Mouse (Mus musculus): ENCODE results near the gene Nsrp1. TPM values are rescaled to one million over a fixed set of nuclear protein-coding genes. Genes with fewer than 3 reads are reported as not detected.

Gene Nsrp1
- total and polyA plus RNA-seq, 2 experiments: 0.75 to 3.7 TPM

DNA sequence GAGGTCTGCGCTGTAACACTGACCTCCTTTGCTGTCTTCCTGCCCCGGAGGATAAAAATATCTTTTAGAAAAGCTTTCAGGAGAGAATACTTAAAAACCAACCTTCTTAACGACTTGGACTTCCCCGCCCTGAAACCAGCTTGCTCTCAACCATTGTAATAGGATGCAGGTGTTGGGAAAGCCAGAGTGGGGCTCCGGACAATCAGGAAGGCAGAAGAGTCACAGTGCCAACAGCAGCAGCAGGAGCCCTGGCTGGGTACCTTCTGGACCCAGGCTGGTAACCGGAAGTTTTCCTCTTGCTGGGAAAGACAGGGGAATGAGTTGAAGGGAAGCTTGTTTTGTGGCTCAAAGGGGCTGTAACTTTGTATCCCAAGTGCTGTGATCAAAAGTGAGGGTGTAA lies 71.6 kb downstream of the Nsrp1 start:
- Histone ChIP-seq H3K36me3 (ENCODE audit: control insufficient read depth, insufficient read depth, low read length) (no peaks in the 10 kb centered on the region), H3K27ac (replicated peaks; ENCODE audit: insufficient read depth, low read depth, low read length) (no peak overlapping the region), H3K9ac (ENCODE audit: low read depth, low read length) (no peak overlapping the region), H3K27me3 (ENCODE audit: control insufficient read depth, insufficient read depth, low read length) (no peaks in the 10 kb centered on the region), H3K79me2 (ENCODE audit: control insufficient read depth, insufficient read depth, low read length) (no peaks in the 10 kb centered on the region), H3K4me1 (ENCODE audit: control insufficient read depth, insufficient read depth, low read length) (peaks cover 10% of the 10 kb centered on the region), H3K4me3 (ENCODE audit: insufficient read depth, low read depth, low read length) (no peak overlapping the region)
- TF ChIP-seq POLR2A (IDR thresholded peaks at IDR 0.05; ENCODE audit: extremely low read depth, insufficient read depth, low read length) (no peak), CTCF (IDR thresholded peaks at IDR 0.05; ENCODE audit: low read depth, low read length) (no peak)
- DNase-seq (ENCODE audit: extremely low read depth, low read depth, low spot score): no peak
- 54% methylated on average over 6 of the region's 6 CpGs for WGBS

DNA sequence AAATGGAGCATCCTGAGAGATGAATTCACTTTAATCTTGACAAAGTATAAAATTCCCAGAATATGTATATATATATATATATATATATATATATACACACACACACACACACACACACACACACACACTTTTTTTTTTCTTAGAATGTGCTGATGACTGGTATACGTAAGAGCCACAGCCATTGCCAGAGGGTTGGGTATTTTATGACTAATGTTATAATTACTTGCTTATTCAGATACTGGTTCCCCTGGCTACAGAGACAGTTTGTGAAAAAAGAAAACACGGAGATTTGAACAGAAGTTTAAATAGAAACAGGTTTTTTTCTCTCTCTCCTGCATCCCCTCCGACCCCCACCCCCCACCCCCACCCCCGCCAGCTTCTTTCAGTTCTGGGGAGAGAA lies 72.4 kb downstream of the Nsrp1 start:
- Histone ChIP-seq H3K9ac (ENCODE audit: low read depth, low read length) (no peak overlapping the region), H3K27me3 (ENCODE audit: control insufficient read depth, insufficient read depth, low read length) (no peaks in the 10 kb centered on the region), H3K79me2 (ENCODE audit: control insufficient read depth, insufficient read depth, low read length) (no peaks in the 10 kb centered on the region), H3K4me1 (ENCODE audit: control insufficient read depth, insufficient read depth, low read length) (peaks cover 4% of the 10 kb centered on the region; the same call in 1 of the 2 replicates), H3K27ac (replicated peaks; ENCODE audit: insufficient read depth, low read depth, low read length) (no peak overlapping the region), H3K36me3 (ENCODE audit: control insufficient read depth, insufficient read depth, low read length) (no peaks in the 10 kb centered on the region), H3K4me3 (ENCODE audit: insufficient read depth, low read depth, low read length) (no peak overlapping the region)
- no peak for DNase-seq (ENCODE audit: extremely low read depth, low read depth, low spot score)
- 63% methylated on average over 4 of the region's 4 CpGs for WGBS
- TF ChIP-seq POLR2A (IDR thresholded peaks at IDR 0.05; ENCODE audit: extremely low read depth, insufficient read depth, low read length) (no peak), CTCF (IDR thresholded peaks at IDR 0.05; ENCODE audit: low read depth, low read length) (no peak)

DNA sequence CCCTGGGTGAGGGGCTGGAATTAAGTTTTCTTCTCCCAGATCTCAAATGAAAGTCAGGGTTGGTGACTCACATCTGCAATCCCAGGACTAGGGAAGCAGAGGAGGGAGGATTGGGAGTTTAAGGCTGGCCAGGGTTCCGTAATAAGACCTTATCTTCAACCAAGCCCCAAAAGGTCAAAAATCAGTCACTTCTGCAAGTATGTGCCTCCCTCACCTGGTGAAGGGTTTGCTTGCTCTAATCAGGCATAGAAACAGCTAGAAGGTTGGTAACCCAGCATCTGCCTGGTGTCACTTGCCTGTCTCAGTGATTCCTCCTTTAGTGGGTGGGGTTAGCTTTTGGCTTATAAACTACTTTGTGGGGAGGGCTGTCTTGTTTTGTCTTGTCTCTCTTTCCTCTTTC lies 75.9 kb downstream of the Nsrp1 start:
- Histone ChIP-seq H3K4me3 (ENCODE audit: insufficient read depth, low read depth, low read length) (no peak overlapping the region), H3K27ac (replicated peaks; ENCODE audit: insufficient read depth, low read depth, low read length) (no peak overlapping the region), H3K27me3 (ENCODE audit: control insufficient read depth, insufficient read depth, low read length) (peaks cover 10% of the 10 kb centered on the region), H3K9ac (ENCODE audit: low read depth, low read length) (no peak overlapping the region), H3K79me2 (ENCODE audit: control insufficient read depth, insufficient read depth, low read length) (no peaks in the 10 kb centered on the region), H3K4me1 (ENCODE audit: control insufficient read depth, insufficient read depth, low read length) (peaks cover 3% of the 10 kb centered on the region; the same call in 1 of the 2 replicates), H3K36me3 (ENCODE audit: control insufficient read depth, insufficient read depth, low read length) (no peaks in the 10 kb centered on the region)
- no peak for DNase-seq (ENCODE audit: extremely low read depth, low read depth, low spot score)
- WGBS: 84% methylated on average over 1 of the region's 1 CpGs
- TF ChIP-seq POLR2A (IDR thresholded peaks at IDR 0.05; ENCODE audit: extremely low read depth, insufficient read depth, low read length) (no peak), CTCF (IDR thresholded peaks at IDR 0.05; ENCODE audit: low read depth, low read length) (no peak)

DNA sequence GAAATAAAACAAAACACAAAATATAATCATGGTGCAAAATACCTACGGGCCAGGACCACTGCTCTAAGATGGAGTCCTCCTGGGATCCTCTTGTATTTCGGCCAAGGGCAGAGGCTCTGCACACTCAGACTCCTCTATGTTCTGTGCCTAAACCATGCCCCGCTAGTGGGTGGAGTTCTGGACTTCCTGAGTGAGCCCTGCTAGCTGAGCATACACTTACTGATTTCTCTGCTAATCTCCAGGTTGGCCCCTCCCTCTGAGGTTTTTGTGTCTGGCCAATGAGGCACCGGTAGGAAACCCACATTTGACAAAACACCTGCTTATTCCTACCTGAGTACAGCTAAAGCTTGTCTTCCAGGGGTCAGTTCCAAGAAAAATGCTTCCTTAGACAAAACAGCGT lies 77.5 kb downstream of the Nsrp1 start:
- TF ChIP-seq POLR2A (IDR thresholded peaks at IDR 0.05; ENCODE audit: extremely low read depth, insufficient read depth, low read length) (no peak), CTCF (IDR thresholded peaks at IDR 0.05; ENCODE audit: low read depth, low read length) (no peak)

DNA sequence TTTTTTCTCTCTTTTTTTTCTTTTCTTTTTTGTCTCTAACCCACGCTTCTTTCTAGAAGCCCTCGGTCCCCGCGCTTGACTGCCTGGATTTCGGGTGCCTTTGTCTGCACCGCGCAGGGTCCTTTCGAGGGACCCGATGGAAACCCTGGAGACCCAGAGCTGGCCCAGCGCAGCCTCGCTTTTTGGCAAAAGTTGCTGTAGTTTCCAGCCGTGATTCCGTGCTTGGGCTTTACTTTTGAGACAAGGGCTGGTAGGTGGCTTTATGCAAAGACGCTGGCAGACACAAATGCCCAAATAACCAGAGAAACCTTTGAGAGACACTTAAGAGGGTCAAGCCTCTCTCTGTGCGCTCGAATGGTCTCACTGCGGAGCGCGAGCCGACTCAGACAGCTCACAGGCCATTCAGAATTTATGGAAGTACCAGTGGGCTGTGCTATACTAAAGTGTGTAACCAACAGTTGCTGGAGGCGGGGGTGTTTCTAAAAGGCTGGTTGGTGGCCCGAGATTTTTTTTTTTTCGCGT lies 79.5 kb downstream of the Nsrp1 start:
- Histone ChIP-seq H3K36me3 (ENCODE audit: control insufficient read depth, insufficient read depth, low read length) (no peaks in the 10 kb centered on the region), H3K4me3 (ENCODE audit: insufficient read depth, low read depth, low read length) (no peak overlapping the region), H3K27ac (replicated peaks; ENCODE audit: insufficient read depth, low read depth, low read length) (no peak overlapping the region), H3K4me1 (ENCODE audit: control insufficient read depth, insufficient read depth, low read length) (peaks cover 3% of the 10 kb centered on the region; the same call in 1 of the 2 replicates), H3K79me2 (ENCODE audit: control insufficient read depth, insufficient read depth, low read length) (no peaks in the 10 kb centered on the region), H3K9ac (ENCODE audit: low read depth, low read length) (no peak overlapping the region), H3K27me3 (ENCODE audit: control insufficient read depth, insufficient read depth, low read length) (peaks cover 10% of the 10 kb centered on the region)
- DNase-seq (ENCODE audit: extremely low read depth, low read depth, low spot score): no peak
- TF ChIP-seq CTCF (IDR thresholded peaks at IDR 0.05; ENCODE audit: low read depth, low read length) (no peak), POLR2A (IDR thresholded peaks at IDR 0.05; ENCODE audit: extremely low read depth, insufficient read depth, low read length) (no peak)
- WGBS: 20% methylated on average over 24 of the region's 24 CpGs

More for the DNA sequence above, 77.5 kb downstream of the Nsrp1 start:
- H3K4me1 ChIP-seq (ENCODE audit: control insufficient read depth, insufficient read depth, low read length): peaks cover 3% of the 10 kb centered on the region; the same call in 1 of the 2 replicates
- DNase-seq (ENCODE audit: extremely low read depth, low read depth, low spot score): no peak
- H3K27ac ChIP-seq (replicated peaks; ENCODE audit: insufficient read depth, low read depth, low read length): no peak overlapping the region
- H3K36me3 ChIP-seq (ENCODE audit: control insufficient read depth, insufficient read depth, low read length): no peaks in the 10 kb centered on the region
- H3K4me3 ChIP-seq (ENCODE audit: insufficient read depth, low read depth, low read length): no peak overlapping the region
- H3K27me3 ChIP-seq (ENCODE audit: control insufficient read depth, insufficient read depth, low read length): peaks cover 10% of the 10 kb centered on the region
- H3K9ac ChIP-seq (ENCODE audit: low read depth, low read length): no peak overlapping the region
- 66% methylated on average over 5 of the region's 5 CpGs for WGBS
- no peaks in the 10 kb centered on the region for H3K79me2 ChIP-seq (ENCODE audit: control insufficient read depth, insufficient read depth, low read length)

DNA sequence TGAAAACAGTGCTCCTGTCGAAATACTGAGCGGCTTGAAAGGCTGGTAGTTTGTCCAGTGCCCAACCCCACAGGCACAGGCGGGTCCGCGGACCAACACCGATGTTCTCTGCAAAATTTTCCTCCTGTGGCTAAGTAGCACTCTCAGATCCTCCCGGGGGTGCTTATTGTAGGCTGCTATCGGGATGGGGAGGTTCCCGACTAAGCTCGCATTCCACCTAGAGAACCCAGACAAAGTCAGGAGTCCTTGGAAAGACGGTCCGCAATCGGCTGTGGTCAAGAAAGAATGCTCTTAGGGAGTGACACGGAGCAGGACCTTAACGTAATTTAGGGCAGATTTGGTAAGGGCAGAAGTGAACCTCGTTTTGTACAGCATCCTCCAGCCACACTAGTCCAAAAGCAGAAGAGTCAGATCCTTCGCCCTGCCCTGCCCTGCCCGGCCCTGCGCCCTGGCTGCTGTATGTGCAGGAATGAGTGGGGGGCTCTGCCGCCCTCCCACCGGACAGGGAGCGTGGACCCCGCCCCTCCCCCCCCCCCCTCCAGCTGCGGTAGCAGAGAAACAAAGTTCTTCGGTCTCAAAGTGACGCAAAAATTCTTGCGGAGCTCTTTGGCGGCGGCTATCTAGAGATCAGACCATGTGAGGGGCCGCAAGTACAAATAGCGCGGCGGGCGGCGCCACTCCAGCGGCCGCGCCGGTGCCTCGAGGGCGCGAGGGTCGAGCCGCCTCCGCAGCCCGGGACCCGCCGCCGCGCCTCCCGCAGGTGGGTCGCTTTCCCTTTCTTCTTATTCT lies 80.1 kb downstream of the Nsrp1 start, which contains the start of gene Slc6a4:
Gene Slc6a4 (plus strand): TSS at position 688 of the 789 bp plus-strand sequence.
- no peak for DNase-seq (ENCODE audit: extremely low read depth, low read depth, low spot score)
- H3K79me2 ChIP-seq (ENCODE audit: control insufficient read depth, insufficient read depth, low read length): no peaks in the 10 kb centered on the region
- no peak within 1 kb of the TSS for H3K27ac ChIP-seq (replicated peaks; ENCODE audit: insufficient read depth, low read depth, low read length)
- WGBS: 2% methylated on average over 51 of the region's 52 CpGs
- peaks cover 3% of the 10 kb centered on the region; the same call in 1 of the 2 replicates for H3K4me1 ChIP-seq (ENCODE audit: control insufficient read depth, insufficient read depth, low read length)
- TF ChIP-seq CTCF (IDR thresholded peaks at IDR 0.05; ENCODE audit: low read depth, low read length): no peak
- no peak for TF ChIP-seq POLR2A (IDR thresholded peaks at IDR 0.05; ENCODE audit: extremely low read depth, insufficient read depth, low read length)
- H3K4me3 ChIP-seq (ENCODE audit: insufficient read depth, low read depth, low read length): peak within 1 kb of the TSS; percentile 53
- no peaks in the 10 kb centered on the region for H3K36me3 ChIP-seq (ENCODE audit: control insufficient read depth, insufficient read depth, low read length)
- peak within 1 kb of the TSS; percentile 42; the same call in 1 of the 2 replicates for H3K9ac ChIP-seq (ENCODE audit: low read depth, low read length)
- peaks cover 10% of the 10 kb centered on the region for H3K27me3 ChIP-seq (ENCODE audit: control insufficient read depth, insufficient read depth, low read length)

All from liver, adult 2 months (tissue).